Mouse (Mus musculus) erythroblast, embryonic 14.5 days (primary cell): ENCODE measurements around the gene Arhgef7. TPM values are rescaled to one million over a fixed set of nuclear protein-coding genes. Genes with fewer than 3 reads are reported as not detected.

Experiments used
- H3K27me3 ChIP-seq: 2 replicates; pipeline ENCODE4 v1.6.1; 2012; ENCODE audit warnings: inconsistent platforms; ENCODE audit not compliant: control insufficient read depth
- H3K36me3 ChIP-seq: 2 replicates; pipeline ENCODE4 v1.6.1; 2012; ENCODE audit warnings: mild to moderate bottlenecking, inconsistent platforms; ENCODE audit not compliant: control insufficient read depth
- H3K4me1 ChIP-seq: 2 replicates; pipeline ENCODE4 v1.6.1; 2012; ENCODE audit warnings: inconsistent platforms; ENCODE audit not compliant: control insufficient read depth
- H3K4me3 ChIP-seq: replicated peaks from 2 replicates; pipeline ENCODE3; 2012; ENCODE audit warnings: moderate library complexity, mild to moderate bottlenecking, inconsistent platforms
- H3K9me3 ChIP-seq: 2 replicates; pipeline ENCODE4 v1.6.1; 2012; ENCODE audit warnings: low read length, inconsistent platforms, mixed read lengths; ENCODE audit not compliant: control insufficient read depth
- GATA1 ChIP-seq: IDR thresholded peaks from 2 replicates; pipeline ENCODE4 v1.6.1; 2012; ENCODE audit warnings: low read length, inconsistent platforms, mixed read lengths
- TAL1 ChIP-seq: IDR thresholded peaks from 3 replicates; pipeline ENCODE4 v1.6.1; 2012; ENCODE audit warnings: low read length, inconsistent platforms, mixed read lengths
- polyA plus RNA-seq: library from polyadenylated mRNA; stranded (reverse); fragments of >175 nt; gene quantifications from 2 replicates; pipeline ENCODE4 v1.2.3, GENCODE M21; 2012

Gene Arhgef7
- polyA plus RNA-seq, 1 experiment: 1.1 TPM

GRCm38 (mm10) chr8:11815206-11815605 lies 87.7 kb downstream of the Arhgef7 start:
- H3K4me3 ChIP-seq: no peak overlapping the region
- H3K9me3 ChIP-seq: no peaks in the 10 kb centered on the region
- TF ChIP-seq TAL1 (no peak), GATA1 (no peak)
- H3K27me3 ChIP-seq: no peaks in the 10 kb centered on the region
- no peaks in the 10 kb centered on the region for H3K4me1 ChIP-seq
- peaks cover 87% of the 10 kb centered on the region for H3K36me3 ChIP-seq

- no peaks in the 10 kb centered on the region for H3K9me3 ChIP-seq
- H3K27me3 ChIP-seq: no peaks in the 10 kb centered on the region
- peaks cover 83% of the 10 kb centered on the region for H3K36me3 ChIP-seq
- H3K4me1 ChIP-seq: no peaks in the 10 kb centered on the region
- TF ChIP-seq TAL1 (no peak), GATA1 (no peak)
- no peak overlapping the region for H3K4me3 ChIP-seq
Observed at GRCm38 (mm10) chr8:11820136-11820535, 92.6 kb downstream of the Arhgef7 start.

GRCm38 (mm10) chr8:11820568-11820967 lies 93.0 kb downstream of the Arhgef7 start:
- Histone ChIP-seq H3K27me3 (no peaks in the 10 kb centered on the region), H3K9me3 (no peaks in the 10 kb centered on the region), H3K4me3 (no peak overlapping the region), H3K4me1 (no peaks in the 10 kb centered on the region), H3K36me3 (peaks cover 83% of the 10 kb centered on the region)
- TF ChIP-seq TAL1: no peak
- TF ChIP-seq GATA1: no peak

DNA sequence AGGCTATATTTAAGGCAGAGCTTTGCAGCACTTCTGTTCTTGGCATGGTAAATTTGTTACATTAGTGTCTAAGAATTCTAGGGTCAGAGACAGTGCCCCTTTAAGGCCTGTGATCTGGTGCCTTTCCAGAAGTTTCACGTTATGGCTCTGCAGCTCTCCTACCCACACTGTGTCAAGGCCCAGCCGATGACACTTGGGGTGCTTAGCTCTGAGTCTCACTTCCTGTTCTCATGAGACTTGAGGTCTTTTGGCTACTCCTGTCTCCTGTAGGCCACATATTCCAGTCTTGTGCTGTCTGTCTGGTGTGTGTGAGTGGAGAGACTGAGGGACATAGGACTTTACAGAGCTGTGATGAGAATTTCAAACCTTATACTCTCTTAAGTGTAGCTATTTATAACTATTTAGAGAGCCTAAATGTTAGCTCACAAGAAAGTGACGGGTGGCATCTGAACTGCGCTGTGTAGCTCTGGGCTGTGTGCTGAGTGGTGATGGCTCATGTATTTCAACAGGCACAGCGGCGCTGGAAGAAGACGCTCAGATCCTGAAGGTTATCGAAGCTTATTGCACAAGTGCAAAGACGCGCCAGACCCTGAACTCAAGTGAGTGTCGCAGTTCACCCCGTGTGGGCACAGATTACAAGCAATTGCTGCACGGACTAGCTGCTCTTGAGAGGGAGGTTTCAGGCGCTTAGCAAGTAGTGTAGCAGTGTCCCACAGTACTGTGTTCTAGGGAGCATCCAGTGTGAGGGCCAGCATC lies 94.1 kb downstream of the Arhgef7 start:
- TF ChIP-seq GATA1: no peak
- no peak for TF ChIP-seq TAL1
- no peak overlapping the region for H3K4me3 ChIP-seq
- H3K9me3 ChIP-seq: no peaks in the 10 kb centered on the region
- no peaks in the 10 kb centered on the region for H3K27me3 ChIP-seq
- H3K36me3 ChIP-seq: peaks cover 80% of the 10 kb centered on the region
- no peaks in the 10 kb centered on the region for H3K4me1 ChIP-seq

DNA sequence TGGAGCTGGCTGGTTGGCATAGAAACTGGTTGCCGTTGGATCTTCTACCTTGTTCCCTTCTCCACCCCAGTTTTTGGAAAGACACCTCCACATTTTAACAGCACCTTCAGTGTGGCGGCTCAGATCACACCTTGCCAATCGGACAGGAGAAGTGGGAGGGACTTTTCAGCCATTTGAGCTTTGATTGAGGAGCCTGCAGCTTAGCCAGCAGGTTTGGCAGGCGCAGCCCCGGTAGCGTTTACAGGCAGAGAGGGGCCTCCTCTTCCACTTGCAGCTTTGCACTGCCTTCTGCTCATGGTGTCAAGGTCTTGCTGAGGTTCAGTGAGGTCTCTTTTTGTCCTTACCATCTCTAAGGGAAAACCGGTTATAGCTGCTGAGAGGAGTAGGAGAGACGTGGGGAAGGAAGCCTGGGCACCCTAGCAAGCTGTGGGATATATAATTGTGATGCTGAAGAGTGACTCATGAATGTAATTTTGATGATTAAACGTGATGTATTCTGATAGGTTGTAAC lies 95.1 kb downstream of the Arhgef7 start:
- Histone ChIP-seq H3K36me3 (peaks cover 74% of the 10 kb centered on the region), H3K27me3 (no peaks in the 10 kb centered on the region), H3K4me1 (no peaks in the 10 kb centered on the region), H3K4me3 (no peak overlapping the region), H3K9me3 (no peaks in the 10 kb centered on the region)
- TF ChIP-seq GATA1: no peak
- no peak for TF ChIP-seq TAL1

- Histone ChIP-seq H3K4me1 (no peaks in the 10 kb centered on the region), H3K9me3 (no peaks in the 10 kb centered on the region), H3K27me3 (no peaks in the 10 kb centered on the region), H3K36me3 (peaks cover 51% of the 10 kb centered on the region), H3K4me3 (no peak overlapping the region)
- TF ChIP-seq GATA1: no peak
- TF ChIP-seq TAL1: no peak
Observed at GRCm38 (mm10) chr8:11825756-11826155, 98.2 kb downstream of the Arhgef7 start.

GRCm38 (mm10) chr8:11827312-11827711 lies 99.8 kb downstream of the Arhgef7 start:
- TF ChIP-seq GATA1: no peak
- TF ChIP-seq TAL1: no peak
- Histone ChIP-seq H3K4me3 (no peak overlapping the region), H3K4me1 (no peaks in the 10 kb centered on the region), H3K9me3 (no peaks in the 10 kb centered on the region), H3K36me3 (peaks cover 48% of the 10 kb centered on the region), H3K27me3 (no peaks in the 10 kb centered on the region)

GRCm38 (mm10) chr8:11830214-11831046 lies 102.9 kb downstream of the Arhgef7 start:
- Histone ChIP-seq H3K36me3 (peaks cover 48% of the 10 kb centered on the region), H3K9me3 (no peaks in the 10 kb centered on the region), H3K27me3 (no peaks in the 10 kb centered on the region), H3K4me1 (no peaks in the 10 kb centered on the region), H3K4me3 (no peak overlapping the region)
- no peak for TF ChIP-seq TAL1
- TF ChIP-seq GATA1: no peak

DNA sequence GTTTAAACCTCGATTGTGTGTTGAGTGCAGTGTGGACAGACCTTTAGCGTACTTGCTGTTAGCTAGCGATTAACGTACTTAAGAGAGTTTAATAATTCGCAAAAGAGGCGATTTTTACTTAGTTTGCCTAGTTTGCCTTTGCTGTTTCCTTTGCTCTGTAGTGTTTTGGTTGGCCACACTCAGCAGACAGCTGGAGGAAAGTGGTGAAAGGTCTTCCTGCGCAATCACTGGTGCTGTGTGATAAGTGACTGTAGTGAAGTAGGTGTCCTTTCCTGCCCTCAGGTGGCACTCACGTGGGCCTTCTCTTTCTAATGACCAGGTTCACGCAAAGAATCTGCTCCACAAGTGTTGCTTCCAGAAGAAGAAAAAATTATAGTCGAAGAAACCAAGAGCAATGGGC lies 103.7 kb downstream of the Arhgef7 start:
- no peaks in the 10 kb centered on the region for H3K9me3 ChIP-seq
- TF ChIP-seq GATA1 (no peak), TAL1 (no peak)
- H3K36me3 ChIP-seq: peaks cover 45% of the 10 kb centered on the region
- no peaks in the 10 kb centered on the region for H3K27me3 ChIP-seq
- H3K4me3 ChIP-seq: no peak overlapping the region
- H3K4me1 ChIP-seq: no peaks in the 10 kb centered on the region
